Mouse (Mus musculus): ENCODE results near the gene Tspoap1. TPM values are rescaled to one million over a fixed set of nuclear protein-coding genes. Genes with fewer than 3 reads are reported as not detected.
A peak's percentile ranks its signal among the peaks of the same experiment; 100 is the strongest.

The Tspoap1 gene
- polyA plus RNA-seq, 1 experiment = 50.9 TPM

DNA sequence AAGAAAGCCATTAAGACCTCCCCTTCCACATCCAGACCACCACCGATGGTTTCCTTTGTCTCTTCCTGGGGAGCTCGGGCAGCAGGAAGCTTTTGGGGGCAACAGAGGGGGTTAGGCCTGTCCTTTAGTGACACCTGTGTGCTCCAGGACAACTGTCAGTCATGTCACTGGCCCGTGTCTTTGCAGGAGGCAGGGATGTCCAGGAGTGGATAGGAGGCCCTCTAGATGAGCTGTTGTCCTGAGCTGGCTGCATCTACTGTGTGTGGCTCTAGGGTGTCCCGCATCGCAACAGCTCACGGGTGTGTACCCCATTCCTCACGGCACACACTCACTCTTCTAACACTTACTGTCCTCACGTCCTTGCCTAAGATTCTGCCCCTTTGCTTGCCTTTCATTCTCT lies 7.1 kb upstream of the Tspoap1 start:
- H3K4me1 ChIP-seq (ENCODE audit: control insufficient read depth, insufficient read depth, low read length) = peaks cover 9% of the 10 kb centered on the region; the same call in 1 of the 2 replicates
- 26% methylated on average over 8 of the region's 8 CpGs for WGBS

DNA sequence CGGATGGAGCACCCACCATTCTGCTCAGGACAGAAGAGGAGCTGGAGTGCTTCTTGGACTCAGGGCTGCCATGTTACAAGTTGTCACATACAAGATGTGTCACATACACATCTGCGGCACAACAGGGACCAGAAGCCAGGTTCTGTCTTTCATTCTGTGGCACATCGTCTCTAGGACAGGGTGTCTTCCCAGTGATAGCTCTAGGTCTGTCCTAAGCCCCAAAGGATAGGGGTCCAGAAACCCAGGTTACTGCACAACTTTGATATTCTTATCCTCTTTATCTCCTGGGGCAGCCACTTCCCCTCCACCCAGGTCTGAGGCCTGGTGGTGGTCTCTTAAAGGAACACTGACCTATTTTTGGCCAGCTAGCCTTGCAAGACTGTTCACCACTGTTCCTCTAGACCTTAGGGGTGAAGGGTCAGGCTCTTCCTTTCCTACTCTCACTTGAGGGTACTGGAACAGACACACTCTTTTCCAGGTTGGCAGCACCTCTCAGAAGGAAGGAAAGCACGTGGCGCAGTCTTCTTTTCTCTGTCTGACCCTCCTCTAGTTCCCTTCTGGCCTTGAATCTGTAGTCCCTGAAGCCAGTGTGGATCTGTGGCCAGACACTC lies 6.3 kb upstream of the Tspoap1 start:
- WGBS = 15% methylated on average over 5 of the region's 5 CpGs
- TF ChIP-seq POLR2A (IDR thresholded peaks at IDR 0.05; ENCODE audit: borderline replicate concordance, control insufficient read depth, low read depth, low read length) (no peak), CTCF (IDR thresholded peaks at IDR 0.05; ENCODE audit: control insufficient read depth, insufficient read depth, low read length) (no peak)
- H3K27ac ChIP-seq (ENCODE audit: control insufficient read depth, insufficient read depth, low read depth, low read length, poor library complexity) = peak overlapping the region; percentile 96
- H3K4me3 ChIP-seq (replicated peaks; ENCODE audit: control insufficient read depth, low read depth, low read length) = peak overlapping the region; percentile 26
- peaks cover 9% of the 10 kb centered on the region; the same call in 1 of the 2 replicates for H3K4me1 ChIP-seq (ENCODE audit: control insufficient read depth, insufficient read depth, low read length)

More for the DNA sequence above, 7.1 kb upstream of the Tspoap1 start:
- TF ChIP-seq POLR2A (IDR thresholded peaks at IDR 0.05; ENCODE audit: borderline replicate concordance, control insufficient read depth, low read depth, low read length) (no peak), CTCF (IDR thresholded peaks at IDR 0.05; ENCODE audit: control insufficient read depth, insufficient read depth, low read length) (no peak)
- Histone ChIP-seq H3K27ac (ENCODE audit: control insufficient read depth, insufficient read depth, low read depth, low read length, poor library complexity) (peak overlapping the region; percentile 96), H3K4me3 (replicated peaks; ENCODE audit: control insufficient read depth, low read depth, low read length) (no peak overlapping the region)

DNA sequence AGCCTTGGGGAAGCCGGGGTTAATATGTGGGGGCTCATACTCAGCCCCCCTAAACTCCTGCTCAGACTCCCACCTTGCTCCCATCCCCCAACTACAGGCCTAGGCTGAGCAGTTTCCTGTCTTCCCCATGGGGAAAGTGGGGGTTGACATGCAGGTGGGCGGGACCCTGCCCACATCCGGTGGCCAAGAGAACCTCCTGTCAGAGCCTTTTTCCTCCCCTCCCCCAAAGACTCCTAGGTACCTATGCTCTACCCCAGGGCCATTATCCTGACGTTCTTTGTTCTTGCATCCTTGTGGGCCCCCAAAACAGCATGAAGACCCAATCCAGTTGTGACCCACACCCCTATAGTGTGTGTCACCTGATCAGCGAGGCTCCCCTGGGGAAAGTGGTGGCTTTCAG lies 5.7 kb upstream of the Tspoap1 start:
- TF ChIP-seq CTCF (IDR thresholded peaks at IDR 0.05; ENCODE audit: control insufficient read depth, insufficient read depth, low read length) (no peak), POLR2A (IDR thresholded peaks at IDR 0.05; ENCODE audit: borderline replicate concordance, control insufficient read depth, low read depth, low read length) (no peak)
- peak overlapping the region; percentile 96 for H3K27ac ChIP-seq (ENCODE audit: control insufficient read depth, insufficient read depth, low read depth, low read length, poor library complexity)
- peak overlapping the region; percentile 64 for H3K4me3 ChIP-seq (replicated peaks; ENCODE audit: control insufficient read depth, low read depth, low read length)
- 4% methylated on average over 5 of the region's 5 CpGs for WGBS
- H3K4me1 ChIP-seq (ENCODE audit: control insufficient read depth, insufficient read depth, low read length) = peaks cover 9% of the 10 kb centered on the region; the same call in 1 of the 2 replicates

DNA sequence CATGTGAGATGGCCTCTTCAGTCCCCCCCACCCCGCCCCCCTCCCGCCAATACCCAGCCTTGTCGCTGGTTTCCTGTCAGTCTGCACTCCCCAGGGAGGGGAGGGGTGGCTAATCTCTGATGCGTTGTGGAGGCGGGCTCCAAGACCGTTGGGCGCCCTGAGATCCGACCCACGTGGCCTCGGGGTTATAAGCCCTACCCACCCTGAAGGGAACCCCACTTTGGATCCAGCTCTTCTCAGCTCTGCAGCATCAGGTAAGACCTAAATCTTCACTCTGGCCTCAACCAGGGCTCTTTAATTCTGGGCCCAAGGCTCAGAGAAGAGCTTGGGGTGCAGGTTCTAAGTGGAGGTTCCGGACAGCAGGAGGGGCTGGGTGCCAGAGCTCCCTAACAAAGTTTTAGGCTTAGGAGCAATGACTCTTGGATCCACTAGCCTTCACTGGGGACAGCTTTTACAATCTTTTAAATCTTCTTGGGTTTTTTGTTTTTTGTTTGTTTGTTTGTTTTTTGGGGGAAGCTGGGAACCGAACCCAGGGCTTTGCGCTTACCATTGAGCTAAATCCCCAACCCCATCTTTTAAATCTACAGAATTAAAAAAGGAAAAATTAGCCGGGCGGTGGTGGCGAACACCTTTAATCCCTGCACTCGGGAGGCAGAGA lies 4.9 kb upstream of the Tspoap1 start:
- peak overlapping the region; percentile 99 for H3K27ac ChIP-seq (ENCODE audit: control insufficient read depth, insufficient read depth, low read depth, low read length, poor library complexity)
- TF ChIP-seq POLR2A (IDR thresholded peaks at IDR 0.05; ENCODE audit: borderline replicate concordance, control insufficient read depth, low read depth, low read length) (peak; percentile 97), CTCF (IDR thresholded peaks at IDR 0.05; ENCODE audit: control insufficient read depth, insufficient read depth, low read length) (no peak)
- H3K4me1 ChIP-seq (ENCODE audit: control insufficient read depth, insufficient read depth, low read length) = peaks cover 9% of the 10 kb centered on the region; the same call in 1 of the 2 replicates
- WGBS = under 1% methylated on average over 17 of the region's 17 CpGs
- peak overlapping the region; percentile 76 for H3K4me3 ChIP-seq (replicated peaks; ENCODE audit: control insufficient read depth, low read depth, low read length)

DNA sequence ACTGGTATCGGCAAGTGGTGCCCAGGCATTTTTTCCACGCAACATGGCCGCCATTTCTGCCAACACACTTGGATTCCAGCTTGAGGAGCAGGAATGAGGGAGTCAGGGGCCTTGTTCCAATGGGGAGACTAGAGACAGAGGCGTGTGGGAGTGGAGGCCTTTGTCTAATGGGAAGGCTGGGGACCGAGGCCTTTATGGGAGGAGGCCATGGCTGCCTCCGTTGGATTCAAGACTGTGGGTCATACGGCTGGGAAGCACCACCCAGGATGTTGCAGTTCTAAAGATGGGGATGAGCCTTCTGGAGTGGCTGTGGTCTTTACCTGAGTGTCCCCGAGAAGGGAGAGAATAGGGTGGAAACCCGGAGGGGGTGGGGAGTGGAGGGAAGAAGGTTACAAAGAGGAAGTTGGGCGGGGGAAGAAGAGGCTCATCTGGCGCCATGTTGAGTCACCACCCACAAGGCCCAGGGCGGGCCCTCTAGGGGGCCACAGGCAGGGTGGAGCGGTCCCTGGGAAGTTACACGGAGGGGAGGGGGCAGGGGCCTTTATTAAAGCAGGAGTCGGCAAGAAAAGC lies 4.0 kb upstream of the Tspoap1 start:
- Histone ChIP-seq H3K4me3 (replicated peaks; ENCODE audit: control insufficient read depth, low read depth, low read length) (peak overlapping the region; percentile 99), H3K27ac (ENCODE audit: control insufficient read depth, insufficient read depth, low read depth, low read length, poor library complexity) (peak overlapping the region; percentile 99), H3K4me1 (ENCODE audit: control insufficient read depth, insufficient read depth, low read length) (peaks cover 7% of the 10 kb centered on the region; the same call in 1 of the 2 replicates)
- WGBS = 3% methylated on average over 15 of the region's 15 CpGs
- TF ChIP-seq CTCF (IDR thresholded peaks at IDR 0.05; ENCODE audit: control insufficient read depth, insufficient read depth, low read length) (0 out of 2 replicates have a peak, but pooled peaks have one; percentile 20), POLR2A (IDR thresholded peaks at IDR 0.05; ENCODE audit: borderline replicate concordance, control insufficient read depth, low read depth, low read length) (no peak; the same call in 1 of the 2 replicates)

DNA sequence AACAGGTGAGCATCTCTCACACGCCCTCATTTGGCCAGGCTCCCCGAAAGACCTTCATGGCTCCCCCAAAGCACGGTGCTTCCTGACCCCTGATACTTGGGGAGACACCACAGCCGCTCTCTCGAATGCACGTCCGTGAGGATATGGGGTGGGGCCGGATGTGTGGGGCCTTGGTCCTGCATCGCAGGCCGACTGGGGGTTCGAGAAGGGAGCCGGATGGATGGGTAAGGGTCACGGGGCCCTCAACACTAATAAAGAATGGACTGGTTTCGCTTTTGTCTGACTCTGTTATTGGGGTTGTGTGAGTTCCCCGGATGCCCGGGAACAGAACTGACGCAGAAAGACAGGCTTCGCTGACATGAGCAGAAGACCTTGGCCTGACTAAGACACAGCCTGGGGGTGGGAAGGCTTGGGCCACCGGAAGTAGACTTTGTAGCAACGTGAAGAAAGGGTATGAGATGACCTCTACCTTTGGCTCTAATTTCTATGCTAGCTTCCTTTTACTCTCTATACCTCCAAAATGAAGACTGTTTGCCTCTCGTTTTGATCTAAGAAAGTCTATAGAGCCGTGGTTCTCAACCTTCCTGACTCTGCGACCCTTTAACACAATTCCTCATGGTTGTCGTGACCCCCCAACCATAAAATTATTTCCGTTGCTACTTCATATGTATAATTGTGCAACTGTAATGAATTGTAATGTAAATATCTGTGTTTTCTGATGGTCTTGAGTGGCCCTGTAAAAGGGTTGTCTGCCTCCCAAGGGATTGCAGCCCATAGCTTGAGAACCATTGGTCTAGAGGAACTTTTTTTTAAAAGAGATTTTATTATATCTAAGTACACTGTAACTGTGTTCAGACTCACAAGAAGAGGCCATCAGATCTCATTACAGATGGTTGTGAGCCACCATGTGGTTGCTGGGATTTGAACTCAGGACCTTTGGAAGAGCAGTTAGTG lies 3.1 kb upstream of the Tspoap1 start:
- peaks cover 7% of the 10 kb centered on the region; the same call in 1 of the 2 replicates for H3K4me1 ChIP-seq (ENCODE audit: control insufficient read depth, insufficient read depth, low read length)
- no peak for TF ChIP-seq CTCF (IDR thresholded peaks at IDR 0.05; ENCODE audit: control insufficient read depth, insufficient read depth, low read length)
- TF ChIP-seq POLR2A (IDR thresholded peaks at IDR 0.05; ENCODE audit: borderline replicate concordance, control insufficient read depth, low read depth, low read length) = 0 out of 2 replicates have a peak, but pooled peaks have one; percentile 42
- H3K27ac ChIP-seq (ENCODE audit: control insufficient read depth, insufficient read depth, low read depth, low read length, poor library complexity) = peak overlapping the region; percentile 99
- WGBS = 2% methylated on average over 25 of the region's 25 CpGs
- peak overlapping the region; percentile 99 for H3K4me3 ChIP-seq (replicated peaks; ENCODE audit: control insufficient read depth, low read depth, low read length)

DNA sequence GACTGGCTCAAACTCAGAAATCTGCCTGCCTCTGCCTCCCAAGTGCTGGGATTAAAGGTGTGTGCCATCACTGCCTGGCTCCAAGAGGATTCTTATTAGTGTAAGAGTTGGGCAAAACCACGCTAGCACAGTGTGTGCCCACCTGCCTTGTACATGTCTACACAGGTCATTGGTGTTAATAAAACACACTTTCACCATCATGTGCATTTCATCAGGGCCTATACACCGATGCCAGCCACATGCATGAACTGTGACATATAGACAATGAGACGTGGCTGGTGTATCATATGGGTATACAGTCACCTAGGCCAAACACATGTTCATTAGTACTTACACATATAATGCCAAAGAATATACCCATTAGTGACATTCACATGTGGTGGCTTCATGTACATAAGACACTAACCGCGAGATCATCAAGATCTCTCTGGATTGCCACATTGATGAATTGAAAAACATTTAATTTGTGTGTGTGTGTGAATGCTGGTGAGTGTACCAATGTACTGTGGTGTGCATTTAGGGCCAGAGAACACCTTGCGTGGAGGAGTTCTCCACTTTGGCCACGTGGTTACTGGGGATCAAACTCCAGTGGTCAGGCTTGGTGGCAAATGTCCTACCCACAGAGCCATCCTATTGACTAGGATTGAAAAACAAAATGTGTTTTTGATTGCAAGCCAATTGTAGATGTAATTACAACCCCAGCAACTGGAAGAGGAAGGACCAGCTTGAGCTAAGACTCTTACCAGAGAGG lies 2.0 kb upstream of the Tspoap1 start:
- Histone ChIP-seq H3K27ac (ENCODE audit: control insufficient read depth, insufficient read depth, low read depth, low read length, poor library complexity) (peak overlapping the region; percentile 34; the same call in 1 of the 2 replicates), H3K4me1 (ENCODE audit: control insufficient read depth, insufficient read depth, low read length) (peaks cover 5% of the 10 kb centered on the region; the same call in 1 of the 2 replicates), H3K4me3 (replicated peaks; ENCODE audit: control insufficient read depth, low read depth, low read length) (peak overlapping the region; percentile 63)
- TF ChIP-seq CTCF (IDR thresholded peaks at IDR 0.05; ENCODE audit: control insufficient read depth, insufficient read depth, low read length) (no peak), POLR2A (IDR thresholded peaks at IDR 0.05; ENCODE audit: borderline replicate concordance, control insufficient read depth, low read depth, low read length) (no peak)
- WGBS = 19% methylated on average over 7 of the region's 7 CpGs

Measured in bone marrow, adult 2 months (tissue).